Comparison of ENCODE assay signal across 8 mouse cellular contexts in genomic region chr17:46160686-46161085, GRCm38 (mm10). TPM values are rescaled to one million over a fixed set of nuclear protein-coding genes. Genes with fewer than 3 reads are reported as not detected.
DNase-seq lines count a peak whose midpoint lies in the region; ATAC-seq and TF ChIP-seq lines count a peak whose summit lies in the region.

TSS of gene Gtpbp2 (plus strand) at chr17:46161032.

- H3K4me2 ChIP-seq in kidney, embryonic 14.5 days (replicated peaks; ENCODE audit: low read depth, low read length): peak within 1 kb of the TSS; percentile 90
- H3K4me2 ChIP-seq in limb, embryonic 15.5 days: peak within 1 kb of the TSS; percentile 81

- peaks cover 20% of the 10 kb centered on the region for H3K36me3 ChIP-seq in kidney, embryonic 14.5 days (ENCODE audit: control insufficient read depth, insufficient read depth, low read length)
- peaks cover 20% of the 10 kb centered on the region for H3K36me3 ChIP-seq in limb, embryonic 15.5 days
- peaks cover 9% of the 10 kb centered on the region for H3K36me3 ChIP-seq in splenic B cell, adult 2 months (ENCODE audit: control insufficient read depth, insufficient read depth, low read length, poor library complexity, severe bottlenecking)

- peak within 1 kb of the TSS; percentile 89 for H3K4me3 ChIP-seq in bone marrow macrophage, adult 2 months (ENCODE audit: insufficient read depth, low read length)
- H3K4me3 ChIP-seq in embryonic fibroblast, embryonic 13.5 days (ENCODE audit: insufficient read depth, low read length): peak within 1 kb of the TSS; percentile 90
- peak within 1 kb of the TSS; percentile 90 for H3K4me3 ChIP-seq in kidney, embryonic 14.5 days (ENCODE audit: low read length)
- peak within 1 kb of the TSS; percentile 82 for H3K4me3 ChIP-seq in limb, embryonic 15.5 days

- ATAC-seq in kidney, embryonic 14.5 days (ENCODE audit: low FRiP score, low TSS enrichment): peak; percentile 94
- ATAC-seq in limb, embryonic 15.5 days (ENCODE audit: insufficient number of reproducible peaks, low FRiP score, low TSS enrichment, low read depth): peak; percentile 93

- H3K9ac ChIP-seq in kidney, embryonic 14.5 days (ENCODE audit: low read depth, low read length): peak within 1 kb of the TSS; percentile 85
- H3K9ac ChIP-seq in limb, embryonic 15.5 days: peak within 1 kb of the TSS; percentile 79

- H3K27me3 ChIP-seq in kidney, embryonic 14.5 days (ENCODE audit: control insufficient read depth, insufficient read depth, low read length): no peaks in the 10 kb centered on the region
- H3K27me3 ChIP-seq in limb, embryonic 15.5 days: no peaks in the 10 kb centered on the region
- no peaks in the 10 kb centered on the region for H3K27me3 ChIP-seq in splenic B cell, adult 2 months (ENCODE audit: control insufficient read depth, insufficient read depth, low read length, poor library complexity, severe bottlenecking)

- DNase-seq in B cell, adult 2 months: peak; percentile 93 to 95
- peak; percentile 99 for DNase-seq in heart, adult 9 months (ENCODE audit: low spot score in 2 of 2)
- DNase-seq in monocyte, adult 2 months (ENCODE audit: low read depth in 1 of 2, low spot score in 2 of 2): peak; percentile 89 to 90
- peak; percentile 99 for DNase-seq in splenic B cell, adult 2 months (ENCODE audit: low read depth, low spot score)

- H3K4me1 ChIP-seq in bone marrow macrophage, adult 2 months (ENCODE audit: control insufficient read depth, insufficient read depth, low read length): peaks cover 20% of the 10 kb centered on the region
- no peaks in the 10 kb centered on the region for H3K4me1 ChIP-seq in embryonic fibroblast, embryonic 13.5 days (ENCODE audit: control insufficient read depth, insufficient read depth, low read length)
- peaks cover 6% of the 10 kb centered on the region; the same call in 1 of the 2 replicates for H3K4me1 ChIP-seq in kidney, embryonic 14.5 days (ENCODE audit: control insufficient read depth, insufficient read depth, low read length)
- peaks cover 17% of the 10 kb centered on the region for H3K4me1 ChIP-seq in limb, embryonic 15.5 days

- no peaks in the 10 kb centered on the region for H3K9me3 ChIP-seq in kidney, embryonic 14.5 days (ENCODE audit: control insufficient read depth, low read length)
- H3K9me3 ChIP-seq in limb, embryonic 15.5 days: no peaks in the 10 kb centered on the region

- no peak for TF ChIP-seq CTCF in bone marrow macrophage, adult 2 months (IDR thresholded peaks at IDR 0.05; ENCODE audit: low read depth, low read length)
- TF ChIP-seq CTCF in embryonic fibroblast, embryonic 13.5 days (IDR thresholded peaks at IDR 0.05; ENCODE audit: borderline replicate concordance, insufficient read depth, low read length): no peak

- WGBS in kidney, embryonic 14.5 days: 0% methylated on average over 23 of the region's 23 CpGs
- under 1% methylated on average over 23 of the region's 23 CpGs for WGBS in limb, embryonic 15.5 days

- H3K27ac ChIP-seq in bone marrow macrophage, adult 2 months (ENCODE audit: insufficient read depth, low read depth, low read length): peak within 1 kb of the TSS; percentile 63
- peak within 1 kb of the TSS; percentile 75 for H3K27ac ChIP-seq in embryonic fibroblast, embryonic 13.5 days (ENCODE audit: insufficient read depth, low read length)
- H3K27ac ChIP-seq in kidney, embryonic 14.5 days (ENCODE audit: low read depth, low read length): peak within 1 kb of the TSS; percentile 85
- peak within 1 kb of the TSS; percentile 89 for H3K27ac ChIP-seq in limb, embryonic 15.5 days

- no peak for TF ChIP-seq POLR2A in bone marrow macrophage, adult 2 months (IDR thresholded peaks at IDR 0.05; ENCODE audit: borderline replicate concordance, low read depth, low read length)
- TF ChIP-seq POLR2A in embryonic fibroblast, embryonic 13.5 days (IDR thresholded peaks at IDR 0.05; ENCODE audit: low read depth, low read length): no peak; the same call in 1 of the 2 replicates

RNA-seq across cellular contexts. Expression of gene Gtpbp2, which starts in this region (rescaled TPM):
- 126 and 134 TPM in 2 replicates for polyA plus RNA-seq in bone marrow macrophage, adult 2 months (2012; ENCODE audit: insufficient read depth, insufficient read length, missing spikeins)
- 46.1 and 61.2 TPM in 2 replicates for polyA plus RNA-seq in embryonic fibroblast, embryonic 13.5 days (2011; ENCODE audit: insufficient read length, low read depth, missing spikeins)
- polyA plus RNA-seq in kidney, embryonic 14.5 days (2014; fragmentation: Nextera tagmentation; extraction: Ambion mirVana): 35.6 and 36.0 TPM in 2 replicates
- polyA plus RNA-seq in limb, embryonic 15.5 days (2015; fragmentation: Nextera tagmentation; extraction: Ambion mirVana): 35.6 and 39.6 TPM in 2 replicates

Comparison
In these comparisons a context has a peak if more than half of its experiments do, and no peak if none do; other contexts are left out.
1. Peak in every context shown above with its lines: DNase-seq, ATAC-seq, H3K4me3 ChIP-seq and H3K27ac ChIP-seq.